Mouse (Mus musculus): ENCODE results near the gene Eif4g2. TPM values are rescaled to one million over a fixed set of nuclear protein-coding genes. Genes with fewer than 3 reads are reported as not detected.

The Eif4g2 gene
- 264 TPM for polyA plus RNA-seq (2014; fragmentation: Illumina TruSeq; extraction: RNeasy Lipid Tissue Mini Kit (QIAGEN cat#74804); ENCODE audit: insufficient read depth, low read depth, low replicate concordance)

DNA sequence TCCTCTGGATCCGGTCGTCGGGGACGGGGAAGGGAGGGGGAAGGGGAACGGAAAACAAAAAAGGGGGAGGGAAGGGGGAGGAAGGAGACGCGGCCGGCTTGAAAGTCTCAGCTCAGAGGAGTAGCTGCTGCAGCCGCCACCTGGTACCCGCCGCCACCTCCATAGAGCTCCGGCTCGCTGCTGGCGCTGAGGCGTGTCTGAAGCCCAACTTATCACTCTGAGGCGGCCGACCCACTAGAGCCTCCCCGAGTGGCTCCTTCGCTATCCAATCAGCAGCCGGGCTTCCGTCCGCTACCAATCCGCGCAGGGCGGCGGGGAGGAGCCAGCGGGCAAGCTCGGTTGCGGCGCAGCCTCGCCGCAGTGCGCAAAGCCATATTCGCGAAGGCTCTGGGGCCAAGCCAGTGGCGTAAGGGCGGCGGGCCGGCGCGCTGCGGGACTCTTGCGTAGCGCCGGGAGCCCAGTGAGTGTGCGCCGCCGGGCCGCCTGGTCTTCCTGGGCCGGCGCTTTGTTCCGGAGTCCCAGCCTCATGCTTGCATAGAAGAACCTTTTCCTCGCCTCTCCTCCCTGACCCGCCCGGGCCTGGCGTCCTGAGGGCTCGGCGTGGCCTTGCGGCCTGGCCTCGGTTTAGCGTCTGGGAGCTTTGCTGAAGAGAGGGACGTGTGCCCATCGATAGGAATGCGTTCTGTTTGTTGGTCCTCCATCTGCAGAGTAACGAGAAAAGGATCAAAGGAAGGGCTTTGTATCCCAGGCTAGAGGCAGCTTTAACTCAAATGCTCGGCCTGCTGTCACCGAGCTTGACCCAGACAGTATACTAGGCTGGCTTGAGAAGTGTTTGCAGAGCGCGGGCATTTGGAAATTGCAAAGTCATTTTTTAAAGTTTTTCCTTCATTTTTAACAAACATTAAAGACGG is at the start of gene Eif4g2:
Eif4g2 (minus strand) TSS at position 209 of the 911 bp plus-strand sequence.

DNA sequence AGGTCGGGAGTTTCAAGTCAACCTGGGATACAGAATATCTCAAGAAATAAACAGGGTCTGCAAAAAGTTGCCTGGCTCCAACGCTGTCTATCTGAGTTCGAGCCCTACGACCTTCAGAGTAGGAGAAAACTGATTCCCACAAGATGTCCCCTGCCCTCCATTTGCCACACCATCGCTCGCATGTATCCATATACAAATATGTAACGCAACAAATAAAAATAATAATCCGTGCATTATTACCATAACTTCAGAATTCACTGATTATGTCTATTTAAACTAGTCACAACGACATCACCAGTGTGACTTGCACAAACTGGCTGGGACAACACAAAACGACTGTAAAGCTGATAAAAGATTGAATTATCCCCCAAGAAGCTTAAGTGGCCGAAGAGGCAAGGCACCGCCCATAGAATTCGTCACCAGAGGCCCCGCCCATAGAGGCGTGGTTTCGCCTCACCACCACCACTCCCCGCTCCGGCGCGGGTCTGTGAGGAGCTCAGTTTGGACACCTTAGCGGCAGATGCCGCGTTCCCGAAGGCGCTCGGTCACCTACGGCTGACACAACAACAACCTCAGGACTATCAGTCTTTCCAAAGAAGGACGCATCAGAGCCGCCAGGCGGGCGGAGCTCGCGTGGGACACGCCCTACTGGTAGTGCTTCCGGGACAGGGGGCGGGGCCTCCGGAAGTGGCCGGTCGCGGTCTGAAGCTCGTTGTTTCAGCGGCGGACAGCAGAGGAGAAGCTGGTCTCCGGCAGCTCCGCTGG is 54.4 kb downstream of the Eif4g2 start, which contains the start of gene Ctr9:
Ctr9 (plus strand) TSS at position 671 of the 765 bp plus-strand sequence.

Other genes with a start within 250 kb of the Eif4g2 start
- gene Rnf141, start 238.6 kb downstream of the Eif4g2 start, polyA plus RNA-seq (2014; fragmentation: Illumina TruSeq; extraction: RNeasy Lipid Tissue Mini Kit (QIAGEN cat#74804); ENCODE audit: insufficient read depth, low read depth, low replicate concordance): 51.3 TPM
- 99.0 TPM for gene Lyve1, start 219.8 kb downstream of the Eif4g2 start, polyA plus RNA-seq (2014; fragmentation: Illumina TruSeq; extraction: RNeasy Lipid Tissue Mini Kit (QIAGEN cat#74804); ENCODE audit: insufficient read depth, low read depth, low replicate concordance)
- 3.2 TPM for gene Mrvi1, start 100.6 kb downstream of the Eif4g2 start, polyA plus RNA-seq (2014; fragmentation: Illumina TruSeq; extraction: RNeasy Lipid Tissue Mini Kit (QIAGEN cat#74804); ENCODE audit: insufficient read depth, low read depth, low replicate concordance)
- 11.0 TPM for gene Ctr9, start 54.1 kb downstream of the Eif4g2 start, polyA plus RNA-seq (2014; fragmentation: Illumina TruSeq; extraction: RNeasy Lipid Tissue Mini Kit (QIAGEN cat#74804); ENCODE audit: insufficient read depth, low read depth, low replicate concordance)

Measured in lung, adult 10 weeks (tissue).